Mouse (Mus musculus): ENCODE data around the gene Camk1g.

GRCm38 (mm10) chr1:193311596-193311995 is 58.5 kb downstream of the Camk1g start:
- TF ChIP-seq CTCF (IDR thresholded peaks at IDR 0.05; ENCODE audit: low read depth, low read length), result no peak
- 0 out of 2 replicates have a peak, but pooled peaks have one; percentile 19 for TF ChIP-seq POLR2A (IDR thresholded peaks at IDR 0.05; ENCODE audit: extremely low read depth, insufficient read depth, low read length)
